Mouse (Mus musculus) adrenal gland, adult 18-20 months (tissue): ENCODE data around the gene Gltp. TPM values are rescaled to one million over a fixed set of nuclear protein-coding genes. Genes with fewer than 3 reads are reported as not detected.

ENCODE experiments used
- DNase-seq, 2 experiments: peaks; one replicate each; pipeline ENCODE4 v3.0.0; 2021 to 2022; ENCODE audit warnings: low spot score in 2 of 2
- total RNA-seq, 2 experiments: library from RNA; stranded (reverse); gene quantifications; 1 replicate in 1 of 2; 2 replicates in 1 of 2; pipeline ENCODE4 v1.2.3; 2021

Gene Gltp
- total RNA-seq, 2 experiments from 2014 or later: 40.7 to 49.2 TPM

- DNase-seq: peak; percentile 96 to 99
Observed at GRCm38 (mm10) chr5:114707265-114708068, 16.7 kb upstream of the Gltp start, which contains the start of gene Tchp. Gene Tchp, plus strand, starts transcription at chr5:114707760.

DNA sequence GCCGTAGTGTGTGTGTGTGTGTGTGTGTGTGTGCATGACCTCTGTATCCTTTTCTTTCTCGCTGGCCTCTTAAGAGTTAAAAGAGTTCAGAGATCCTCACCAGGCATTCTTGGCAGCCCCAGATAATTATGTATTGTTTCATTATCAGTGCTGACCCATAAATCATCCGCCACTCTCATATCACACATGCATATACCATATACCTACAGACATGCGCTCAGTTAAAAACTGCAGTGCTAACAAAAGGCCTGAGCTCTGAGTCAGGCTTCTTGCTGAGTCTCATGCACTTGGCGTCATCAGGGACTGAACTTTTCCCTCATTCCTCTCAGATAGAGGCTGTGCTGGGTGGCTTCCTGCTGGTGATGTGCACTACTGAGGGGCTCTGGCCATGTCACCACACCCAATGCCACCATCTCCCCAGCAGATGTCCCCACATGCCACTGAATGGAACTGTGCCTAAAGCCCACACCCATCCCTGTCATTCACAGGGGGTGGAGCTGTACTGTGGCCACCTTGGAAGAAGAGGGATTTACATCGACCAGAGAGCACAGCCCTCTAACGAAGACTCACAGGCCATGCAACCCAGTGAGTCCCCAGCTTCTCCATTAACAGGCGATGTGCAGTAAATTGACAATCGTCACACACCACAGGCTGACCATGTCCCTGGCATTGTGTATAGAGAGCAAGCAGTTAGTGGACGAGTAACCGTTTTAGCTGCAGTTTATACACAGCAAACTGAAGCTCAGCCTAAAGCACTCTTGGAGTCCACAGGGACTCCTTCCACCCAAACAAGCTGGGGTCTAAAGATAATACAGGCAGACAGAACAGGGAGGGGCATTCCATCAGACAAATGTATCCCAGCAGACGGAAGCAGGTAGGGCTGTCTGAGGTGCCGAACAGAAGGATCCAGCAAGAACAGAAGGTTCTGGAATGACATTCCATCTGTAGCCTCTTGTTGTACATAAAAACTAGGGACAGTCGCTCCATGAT lies 11.9 kb upstream of the Gltp start:
- DNase-seq: no peak

DNA sequence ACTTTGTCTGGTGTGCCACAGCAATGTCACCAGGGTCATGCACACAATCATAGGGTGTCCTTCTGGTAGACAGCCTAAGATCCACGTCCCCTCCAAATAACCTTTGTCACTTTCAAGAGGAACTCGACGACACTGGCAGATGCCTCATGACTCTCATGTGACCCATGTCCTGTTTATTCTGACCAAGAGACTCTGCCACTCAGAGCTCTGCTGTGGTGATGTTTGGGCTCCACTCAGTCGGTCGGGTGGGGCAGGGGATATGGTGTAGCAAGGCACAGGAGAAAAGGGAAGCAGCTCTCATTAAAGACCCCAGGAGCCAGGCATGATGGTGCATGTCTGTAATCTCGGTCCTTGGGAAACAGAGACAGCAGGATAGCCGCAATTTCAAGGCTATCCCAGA lies 8.2 kb upstream of the Gltp start:
- no peak for DNase-seq

- no peak for DNase-seq
Observed at GRCm38 (mm10) chr5:114698044-114698746, 7.4 kb upstream of the Gltp start.

GRCm38 (mm10) chr5:114696939-114697338 lies 6.2 kb upstream of the Gltp start:
- DNase-seq: no peak

DNA sequence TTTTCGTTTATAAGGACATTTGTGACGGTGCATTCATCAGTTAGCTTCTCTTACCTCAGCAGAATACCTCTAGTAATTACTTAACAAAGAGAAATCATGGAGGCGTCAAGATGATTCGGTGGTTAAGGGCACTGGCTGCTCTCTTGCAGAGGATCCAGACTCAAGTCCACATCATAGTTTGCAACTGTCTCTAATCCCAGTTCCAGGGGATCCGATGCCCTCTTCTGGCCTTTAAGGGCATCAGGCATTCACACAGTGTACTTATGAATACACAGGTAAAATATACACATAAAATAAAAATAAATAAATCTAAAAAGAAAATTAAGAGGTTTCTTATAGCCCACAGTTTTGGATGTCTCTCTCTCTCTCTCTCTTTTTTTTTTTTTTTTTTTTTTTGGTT lies 5.0 kb upstream of the Gltp start:
- DNase-seq: no peak

- DNase-seq: peak in 1 of 2 experiments; percentile 15
Observed at GRCm38 (mm10) chr5:114689700-114690366, 951 bp downstream of the Gltp start.

DNA sequence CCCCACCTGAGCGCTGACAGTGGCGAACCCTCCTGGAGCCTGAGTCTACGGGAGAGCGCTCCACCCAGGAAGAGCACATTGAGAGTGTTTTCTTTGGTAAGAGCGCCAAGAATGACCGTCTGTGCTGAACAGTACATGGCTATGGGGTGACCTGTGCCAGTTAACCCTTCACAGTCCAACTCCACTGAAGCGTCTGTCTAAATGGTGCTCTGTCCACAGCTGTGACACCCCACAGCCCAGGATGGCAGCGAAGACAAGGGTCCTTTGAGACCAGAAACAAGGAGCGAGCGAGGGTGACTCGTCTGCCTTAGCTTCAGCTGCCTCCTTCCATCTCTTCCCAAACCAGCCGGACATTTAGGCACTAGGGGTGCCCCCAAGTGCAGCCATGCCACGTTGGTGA lies 2.1 kb downstream of the Gltp start:
- no peak for DNase-seq

- DNase-seq: no peak
Observed at GRCm38 (mm10) chr5:114687901-114688300, 2.9 kb downstream of the Gltp start.

- DNase-seq: no peak
Observed at GRCm38 (mm10) chr5:114686726-114687210, 4.0 kb downstream of the Gltp start.

GRCm38 (mm10) chr5:114685986-114686385 lies 4.8 kb downstream of the Gltp start:
- DNase-seq: no peak

- no peak for DNase-seq
Observed at GRCm38 (mm10) chr5:114681717-114682116, 9.1 kb downstream of the Gltp start.

DNA sequence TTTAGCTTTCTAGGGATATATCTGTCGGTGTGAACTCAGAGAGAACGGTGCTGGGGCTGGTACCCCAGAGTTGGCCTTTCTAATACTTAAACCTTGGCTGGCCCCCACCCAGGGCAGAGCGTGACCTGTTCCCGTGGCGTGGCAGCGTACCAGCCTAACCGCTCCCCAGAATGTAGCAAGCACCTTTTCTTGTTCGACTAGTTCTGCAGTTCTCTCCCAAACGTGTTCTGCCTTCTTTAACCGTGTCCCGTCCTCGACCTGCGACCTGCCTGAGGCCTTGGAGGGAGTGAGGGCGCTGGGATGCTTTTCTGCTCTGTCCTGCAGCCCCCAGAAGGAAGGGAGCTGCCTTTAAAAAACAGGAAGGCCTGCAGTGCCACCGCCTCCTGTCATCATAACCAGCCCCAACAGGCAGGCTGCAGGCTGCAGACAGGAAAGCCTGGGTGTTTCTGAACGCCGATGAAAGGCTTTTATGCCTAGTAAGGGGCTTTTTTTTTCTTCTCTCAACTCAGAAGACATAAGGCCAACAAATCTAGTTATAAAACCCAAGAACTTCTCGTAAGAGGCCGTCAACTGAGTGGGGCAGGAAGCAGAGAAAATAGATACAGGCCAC lies 10.0 kb downstream of the Gltp start:
- no peak for DNase-seq

DNA sequence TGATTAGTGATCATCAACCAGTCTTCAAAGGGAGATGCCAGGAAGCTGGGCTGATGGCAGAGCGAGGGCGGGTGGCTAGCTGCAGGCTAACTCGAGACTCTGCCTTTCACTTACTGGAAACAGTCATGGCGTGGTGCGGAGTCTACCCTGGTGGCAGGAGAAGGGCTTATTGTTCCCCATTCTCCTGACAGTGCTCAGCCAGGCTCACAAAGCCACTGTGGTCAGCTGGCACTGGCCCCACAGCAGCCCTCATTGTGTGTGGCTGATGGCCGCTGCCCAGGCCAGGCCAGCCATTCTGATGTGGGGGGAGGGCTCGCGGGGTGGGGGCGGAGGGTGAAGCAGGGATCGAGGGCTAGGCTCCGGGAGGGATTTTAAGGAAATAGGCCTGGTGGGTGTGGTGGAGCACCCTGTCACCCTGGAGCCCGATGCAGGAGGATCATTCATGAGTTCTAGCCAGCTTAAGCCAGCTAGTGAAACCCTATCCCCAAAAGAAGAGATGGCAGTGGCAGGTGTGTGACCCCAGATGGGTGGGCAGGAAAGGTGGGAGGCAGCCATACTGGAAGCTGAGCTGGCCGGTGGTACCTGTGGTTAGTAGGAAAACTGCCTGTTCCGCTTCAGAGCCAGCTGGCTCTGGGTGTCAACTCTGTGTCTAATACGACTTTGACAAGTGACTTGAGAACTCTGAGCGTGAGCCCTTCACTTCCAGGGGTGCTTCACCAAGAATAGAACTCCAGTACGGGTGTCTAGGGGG lies 10.8 kb downstream of the Gltp start:
- DNase-seq: no peak

- no peak for DNase-seq
Observed at GRCm38 (mm10) chr5:114674594-114674993, 16.2 kb downstream of the Gltp start.

DNA sequence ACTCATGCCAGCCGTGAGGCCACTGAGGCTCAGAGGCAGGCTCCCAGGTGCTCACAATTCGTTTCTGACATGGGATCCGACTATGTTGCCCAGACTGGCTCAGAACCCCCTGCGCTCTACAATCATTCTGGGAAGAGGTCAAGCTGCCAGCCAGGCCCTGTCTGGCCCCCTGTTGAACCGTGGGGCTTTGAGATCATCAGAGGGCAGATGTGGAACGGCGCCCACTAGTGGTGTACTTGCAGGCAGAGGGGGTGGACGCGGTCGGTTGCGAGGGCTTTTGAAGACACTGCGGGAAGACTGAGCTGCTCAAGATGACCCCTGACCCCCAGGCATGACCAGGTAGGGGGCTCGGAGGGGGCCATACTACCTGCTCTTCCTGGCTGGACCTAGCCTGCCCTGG lies 17.7 kb downstream of the Gltp start:
- no peak for DNase-seq

GRCm38 (mm10) chr5:114669014-114669413 lies 21.8 kb downstream of the Gltp start:
- DNase-seq: no peak

DNA sequence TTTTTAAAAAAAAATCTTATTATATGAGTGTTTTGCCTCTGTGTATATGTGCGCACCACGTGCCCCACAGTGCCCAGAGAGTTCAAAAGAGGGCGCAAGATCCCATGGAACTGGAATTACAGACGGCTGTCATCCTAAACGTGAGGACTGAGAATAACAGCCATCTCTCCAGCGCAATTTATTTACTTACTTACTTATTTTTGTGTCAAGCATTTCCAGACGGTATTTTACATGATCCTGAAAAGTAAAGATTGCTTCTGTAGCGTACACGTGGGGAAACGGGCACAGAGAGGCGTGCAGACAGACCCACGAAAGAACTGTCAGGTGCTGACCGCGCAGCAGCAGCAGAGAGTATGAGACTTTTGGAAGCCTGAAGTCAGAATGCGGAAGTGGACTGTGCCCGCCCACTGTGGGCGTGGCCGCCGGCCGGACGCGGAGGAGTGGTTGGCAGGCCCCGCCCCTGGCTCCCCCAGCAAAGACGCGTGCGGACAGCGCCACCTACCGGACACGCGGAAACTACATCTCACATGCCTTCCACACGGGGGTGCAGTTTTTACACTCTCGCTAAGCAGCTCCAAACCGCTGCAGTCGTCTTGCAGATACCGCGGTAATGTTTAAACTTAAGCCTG lies 23.4 kb downstream of the Gltp start:
- DNase-seq: peak; percentile 100

- no peak for DNase-seq
Observed at GRCm38 (mm10) chr5:114666659-114667058, 24.1 kb downstream of the Gltp start.
